Mouse (Mus musculus): ENCODE results near the gene Efna1. TPM values are rescaled to one million over a fixed set of nuclear protein-coding genes. Genes with fewer than 3 reads are reported as not detected.

Gene Efna1
- polyA plus RNA-seq (2012; fragmentation: generic; extraction: Trizol), result 13.9 TPM
- long read RNA-seq, experiment 1, transcript Efna1-201 (5 exons, 1,480 nt), result major isoform, 51 of 55 reads
- long read RNA-seq, experiment 1, partial matches to known transcripts, result 3 of 55 reads
- long read RNA-seq, experiment 1, other reads (novel, unspliced or antisense), result 1 of 55 reads
- long read RNA-seq, experiment 2, transcript Efna1-201 (5 exons, 1,480 nt), result major isoform, 84 of 87 reads
- long read RNA-seq, experiment 2, partial matches to known transcripts, result 0 of 87 reads
- long read RNA-seq, experiment 2, other reads (novel, unspliced or antisense), result 3 of 87 reads

- H3K4me3 ChIP-seq (ENCODE audit: insufficient read depth, poor library complexity, severe bottlenecking), result peak within 1 kb of the TSS; percentile 45
- H3K27me3 ChIP-seq (ENCODE audit: control insufficient read depth, insufficient read depth, insufficient read length), result peaks cover 5% of the 10 kb centered on the region
- TF ChIP-seq MYOG (IDR thresholded peaks at IDR 0.05; ENCODE audit: control insufficient read depth, extremely low read depth, insufficient read length) (no peak), MYOD1 (IDR thresholded peaks at IDR 0.05; ENCODE audit: control insufficient read depth, insufficient read length, low read depth) (no peak), FOSL1 (IDR thresholded peaks at IDR 0.05; ENCODE audit: insufficient read depth, low read length, poor library complexity, severe bottlenecking) (no peak), CEBPB (IDR thresholded peaks at IDR 0.05; ENCODE audit: low read depth) (no peak), CTCF (IDR thresholded peaks at IDR 0.05; ENCODE audit: control insufficient read depth, insufficient read depth, insufficient read length) (no peak)
- H3K36me3 ChIP-seq (ENCODE audit: control insufficient read depth, insufficient read depth), result no peaks in the 10 kb centered on the region
- H3K79me2 ChIP-seq (ENCODE audit: control insufficient read depth, insufficient read depth), result peaks cover 30% of the 10 kb centered on the region
- H3K79me3 ChIP-seq (ENCODE audit: low read depth), result peaks cover 12% of the 10 kb centered on the region
- H3ac ChIP-seq (ENCODE audit: control insufficient read depth, insufficient read length, low read depth), result no peak within 1 kb of the TSS
Observed at GRCm38 (mm10) chr3:89280606-89281511, at the start of gene Efna1. TSS of gene Efna1 (minus strand) at chr3:89281142.

- Histone ChIP-seq H3K79me2 (ENCODE audit: control insufficient read depth, insufficient read depth) (no peaks in the 10 kb centered on the region), H3K4me3 (ENCODE audit: insufficient read depth, poor library complexity, severe bottlenecking) (no peak overlapping the region), H3ac (ENCODE audit: control insufficient read depth, insufficient read length, low read depth) (no peak overlapping the region), H3K79me3 (ENCODE audit: low read depth) (no peaks in the 10 kb centered on the region), H3K27me3 (ENCODE audit: control insufficient read depth, insufficient read depth, insufficient read length) (peaks cover 6% of the 10 kb centered on the region), H3K36me3 (ENCODE audit: control insufficient read depth, insufficient read depth) (no peaks in the 10 kb centered on the region)
- no peak for TF ChIP-seq USF1 (IDR thresholded peaks at IDR 0.05; ENCODE audit: low read depth)
- no peak for TF ChIP-seq FOSL1 (IDR thresholded peaks at IDR 0.05; ENCODE audit: insufficient read depth, low read length, poor library complexity, severe bottlenecking)
- TF ChIP-seq CEBPB (IDR thresholded peaks at IDR 0.05; ENCODE audit: low read depth), result no peak
- no peak for TF ChIP-seq MAX (IDR thresholded peaks at IDR 0.05)
- no peak for TF ChIP-seq MYOD1 (IDR thresholded peaks at IDR 0.05; ENCODE audit: control insufficient read depth, insufficient read length, low read depth)
- TF ChIP-seq MYOG (IDR thresholded peaks at IDR 0.05; ENCODE audit: control insufficient read depth, extremely low read depth, insufficient read length), result no peak
- no peak for TF ChIP-seq CTCF (IDR thresholded peaks at IDR 0.05; ENCODE audit: control insufficient read depth, insufficient read depth, insufficient read length)
Observed at GRCm38 (mm10) chr3:89330346-89330745, 49.4 kb upstream of the Efna1 start.

GRCm38 (mm10) chr3:89328623-89329022, 47.7 kb upstream of the Efna1 start:
- Histone ChIP-seq H3K4me3 (ENCODE audit: insufficient read depth, poor library complexity, severe bottlenecking) (no peak overlapping the region), H3K79me3 (ENCODE audit: low read depth) (no peaks in the 10 kb centered on the region), H3K27me3 (ENCODE audit: control insufficient read depth, insufficient read depth, insufficient read length) (peaks cover 6% of the 10 kb centered on the region), H3K36me3 (ENCODE audit: control insufficient read depth, insufficient read depth) (no peaks in the 10 kb centered on the region), H3ac (ENCODE audit: control insufficient read depth, insufficient read length, low read depth) (no peak overlapping the region), H3K79me2 (ENCODE audit: control insufficient read depth, insufficient read depth) (no peaks in the 10 kb centered on the region)
- TF ChIP-seq CEBPB (IDR thresholded peaks at IDR 0.05; ENCODE audit: low read depth) (no peak), MAX (IDR thresholded peaks at IDR 0.05) (no peak), CTCF (IDR thresholded peaks at IDR 0.05; ENCODE audit: control insufficient read depth, insufficient read depth, insufficient read length) (no peak), MYOD1 (IDR thresholded peaks at IDR 0.05; ENCODE audit: control insufficient read depth, insufficient read length, low read depth) (no peak), FOSL1 (IDR thresholded peaks at IDR 0.05; ENCODE audit: insufficient read depth, low read length, poor library complexity, severe bottlenecking) (no peak)

- TF ChIP-seq MAX (IDR thresholded peaks at IDR 0.05) (no peak), USF1 (IDR thresholded peaks at IDR 0.05; ENCODE audit: low read depth) (no peak), FOSL1 (IDR thresholded peaks at IDR 0.05; ENCODE audit: insufficient read depth, low read length, poor library complexity, severe bottlenecking) (no peak), MYOG (IDR thresholded peaks at IDR 0.05; ENCODE audit: control insufficient read depth, extremely low read depth, insufficient read length) (no peak), MYOD1 (IDR thresholded peaks at IDR 0.05; ENCODE audit: control insufficient read depth, insufficient read length, low read depth) (no peak), CEBPB (IDR thresholded peaks at IDR 0.05; ENCODE audit: low read depth) (no peak), CTCF (IDR thresholded peaks at IDR 0.05; ENCODE audit: control insufficient read depth, insufficient read depth, insufficient read length) (no peak)
- no peaks in the 10 kb centered on the region for H3K36me3 ChIP-seq (ENCODE audit: control insufficient read depth, insufficient read depth)
- H3K79me2 ChIP-seq (ENCODE audit: control insufficient read depth, insufficient read depth), result no peaks in the 10 kb centered on the region
- peaks cover 6% of the 10 kb centered on the region for H3K27me3 ChIP-seq (ENCODE audit: control insufficient read depth, insufficient read depth, insufficient read length)
- no peaks in the 10 kb centered on the region for H3K79me3 ChIP-seq (ENCODE audit: low read depth)
- no peak overlapping the region for H3K4me3 ChIP-seq (ENCODE audit: insufficient read depth, poor library complexity, severe bottlenecking)
- no peak overlapping the region for H3ac ChIP-seq (ENCODE audit: control insufficient read depth, insufficient read length, low read depth)
Observed at GRCm38 (mm10) chr3:89327371-89327870, 46.5 kb upstream of the Efna1 start.

- Histone ChIP-seq H3K79me3 (ENCODE audit: low read depth) (no peaks in the 10 kb centered on the region), H3K4me3 (ENCODE audit: insufficient read depth, poor library complexity, severe bottlenecking) (no peak overlapping the region), H3K36me3 (ENCODE audit: control insufficient read depth, insufficient read depth) (no peaks in the 10 kb centered on the region), H3ac (ENCODE audit: control insufficient read depth, insufficient read length, low read depth) (no peak overlapping the region), H3K79me2 (ENCODE audit: control insufficient read depth, insufficient read depth) (no peaks in the 10 kb centered on the region), H3K27me3 (ENCODE audit: control insufficient read depth, insufficient read depth, insufficient read length) (peaks cover 17% of the 10 kb centered on the region)
- TF ChIP-seq CEBPB (IDR thresholded peaks at IDR 0.05; ENCODE audit: low read depth), result no peak
- no peak for TF ChIP-seq MAX (IDR thresholded peaks at IDR 0.05)
- no peak for TF ChIP-seq USF1 (IDR thresholded peaks at IDR 0.05; ENCODE audit: low read depth)
Observed at GRCm38 (mm10) chr3:89325882-89326281, 44.9 kb upstream of the Efna1 start.
